Mouse (Mus musculus): ENCODE data around the gene Slc35c1.

GRCm38 (mm10) chr2:92459921-92460707 lies at the start of gene Slc35c1:
- peak; percentile 79 for TF ChIP-seq POLR2A (IDR thresholded peaks at IDR 0.05; ENCODE audit: low read depth, low read length)
- TF ChIP-seq CTCF (IDR thresholded peaks at IDR 0.05; ENCODE audit: extremely low read depth, insufficient read length, insufficient replicate concordance, low read depth, low read length): no peak
